Mouse (Mus musculus) layer of hippocampus, adult 8-10 months (tissue): Measurements from ENCODE around the gene Grap. TPM values are rescaled to one million over a fixed set of nuclear protein-coding genes. Genes with fewer than 3 reads are reported as not detected.
A peak's percentile ranks its signal among the peaks of the same experiment; 100 is the strongest.
"Not testable (repeated sequence)": the region's sequence is repeated elsewhere in the genome, so short reads cannot be mapped to it uniquely, and the experiment has no call there.

Source experiments
- DNase-seq, 2 experiments: peaks; one replicate each; pipeline ENCODE4 v3.0.0; 2022; ENCODE audit warnings: low spot score in 2 of 2
- total RNA-seq, 4 experiments: library from RNA; stranded (reverse); gene quantifications; 2 replicates each; pipeline ENCODE4 v1.2.4; 2022

Gene Grap
- 1 to 10 TPM; 4.3 to 6.3 (median 5.2) TPM for total RNA-seq

DNA sequence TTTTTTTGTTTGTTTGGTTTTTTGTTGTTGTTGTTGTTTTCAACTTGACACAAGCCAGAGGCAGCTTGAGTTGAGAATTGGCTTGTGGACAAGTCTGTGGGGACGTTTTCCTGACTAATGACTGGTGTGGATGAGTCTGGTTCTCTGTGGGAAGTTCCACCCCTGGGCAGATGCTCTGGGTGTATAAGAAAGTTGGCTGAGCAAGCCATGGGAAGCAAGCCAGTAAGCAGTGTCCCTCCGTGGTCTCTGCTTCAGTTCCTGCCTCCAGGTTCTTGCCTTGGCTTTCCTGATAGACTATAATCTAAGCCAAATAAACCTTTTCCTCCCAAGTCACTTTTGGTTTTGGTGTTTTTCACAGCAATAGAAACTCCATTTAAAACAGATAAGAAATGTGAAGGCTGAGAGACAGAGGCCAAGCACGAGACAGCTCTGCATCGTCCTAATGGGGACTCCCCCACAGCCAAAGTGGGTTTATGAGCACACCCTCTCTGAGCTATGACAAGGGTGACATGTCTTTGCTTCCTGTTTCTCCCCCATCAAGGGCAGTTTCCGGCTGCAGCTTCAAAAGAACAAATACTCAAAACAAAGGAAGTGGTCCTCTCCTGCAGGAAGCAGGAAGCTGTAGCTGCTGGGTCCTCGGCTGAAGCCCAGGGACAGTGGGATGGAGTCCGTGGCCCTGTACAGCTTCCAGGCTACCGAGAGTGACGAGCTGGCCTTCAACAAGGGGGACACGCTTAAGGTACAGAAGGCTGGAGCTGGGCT is at the start of gene Grap:
Gene Grap, plus strand, starts transcription at position 580 of the 762 bp plus-strand sequence.
- DNase-seq: no peak

DNA sequence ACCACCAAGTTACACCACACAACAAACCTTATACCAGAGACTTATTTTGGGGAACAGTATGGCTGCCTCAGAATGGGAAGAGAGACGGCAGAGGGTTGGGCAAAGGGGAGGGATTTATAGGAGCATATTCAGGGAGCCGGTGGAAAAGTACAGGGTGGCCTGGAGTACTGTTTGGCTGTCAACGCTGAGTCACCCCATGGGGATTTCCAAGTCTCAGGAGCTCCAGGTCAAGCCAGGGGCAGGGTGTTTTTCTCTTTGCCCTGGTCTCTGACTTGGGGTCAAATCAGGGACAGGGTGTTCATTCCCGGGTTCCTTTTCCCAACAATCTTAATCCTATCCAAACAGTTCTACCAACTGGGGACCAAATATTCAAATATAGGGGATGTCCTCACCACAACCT is 45.0 kb upstream of the Grap start:
- no peak for DNase-seq

DNA sequence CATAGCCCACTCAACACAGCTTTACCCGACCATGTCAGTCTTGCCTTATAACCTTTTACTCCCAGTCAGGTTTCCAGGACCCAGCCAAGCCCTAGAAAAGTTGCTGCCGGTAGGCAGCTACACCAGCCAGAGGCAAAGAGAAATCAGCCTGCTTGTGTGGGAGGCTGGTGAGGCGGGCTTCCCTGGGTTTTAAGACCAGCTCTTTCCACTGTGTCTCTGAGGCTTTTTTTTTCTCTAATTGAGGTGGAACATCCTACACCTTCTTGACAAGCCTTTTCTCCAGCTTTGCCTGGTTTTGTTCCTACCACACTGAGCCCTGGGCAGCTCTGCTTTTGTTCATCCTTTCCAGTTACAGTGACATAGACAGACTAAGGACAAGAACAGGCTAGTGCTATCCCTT is 41.9 kb upstream of the Grap start:
- DNase-seq: no peak

DNA sequence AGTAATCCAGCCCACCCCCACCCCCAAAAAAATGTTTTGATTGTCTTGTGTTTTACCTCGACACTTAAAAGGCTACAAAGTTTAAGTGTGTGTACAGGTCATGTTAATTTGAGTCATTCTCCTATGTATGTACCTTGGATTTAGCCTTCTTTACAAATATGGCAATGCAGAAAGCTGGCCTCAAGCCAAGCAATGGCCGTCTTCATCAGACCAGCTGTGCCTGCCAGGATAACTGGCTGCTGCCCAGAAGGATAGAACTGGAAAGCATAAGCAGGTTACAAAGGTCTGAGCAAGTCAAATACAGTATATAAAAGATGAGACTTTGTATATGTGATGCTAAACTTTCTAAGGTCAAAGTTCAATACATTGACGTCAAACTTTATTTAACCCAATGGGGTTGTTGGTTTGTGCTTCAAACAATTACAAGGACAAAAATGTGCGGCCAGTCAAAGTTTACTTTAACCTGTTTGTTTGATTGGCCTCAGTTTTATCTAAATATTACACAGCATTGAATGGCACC is 40.9 kb upstream of the Grap start:
- DNase-seq: no peak

DNA sequence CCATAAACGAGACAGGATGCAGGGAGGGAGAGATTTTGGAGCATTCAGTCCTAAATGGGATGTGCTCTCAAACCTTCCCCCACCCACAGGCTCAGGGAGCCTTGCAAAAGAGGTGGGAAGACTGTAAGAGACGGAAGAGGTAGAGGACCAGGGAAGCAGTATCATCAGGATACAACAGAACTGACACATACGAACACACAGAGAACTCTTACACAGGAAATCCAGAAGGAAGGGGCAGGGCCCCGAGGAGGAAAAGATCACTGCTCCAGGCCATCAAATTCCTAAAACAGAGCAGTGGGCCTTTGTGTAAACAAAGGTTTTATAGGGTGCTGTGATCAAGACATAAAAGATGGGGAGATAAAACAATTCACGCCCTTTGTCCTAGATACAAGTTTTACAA is 38.7 kb upstream of the Grap start:
- DNase-seq: no peak

DNA sequence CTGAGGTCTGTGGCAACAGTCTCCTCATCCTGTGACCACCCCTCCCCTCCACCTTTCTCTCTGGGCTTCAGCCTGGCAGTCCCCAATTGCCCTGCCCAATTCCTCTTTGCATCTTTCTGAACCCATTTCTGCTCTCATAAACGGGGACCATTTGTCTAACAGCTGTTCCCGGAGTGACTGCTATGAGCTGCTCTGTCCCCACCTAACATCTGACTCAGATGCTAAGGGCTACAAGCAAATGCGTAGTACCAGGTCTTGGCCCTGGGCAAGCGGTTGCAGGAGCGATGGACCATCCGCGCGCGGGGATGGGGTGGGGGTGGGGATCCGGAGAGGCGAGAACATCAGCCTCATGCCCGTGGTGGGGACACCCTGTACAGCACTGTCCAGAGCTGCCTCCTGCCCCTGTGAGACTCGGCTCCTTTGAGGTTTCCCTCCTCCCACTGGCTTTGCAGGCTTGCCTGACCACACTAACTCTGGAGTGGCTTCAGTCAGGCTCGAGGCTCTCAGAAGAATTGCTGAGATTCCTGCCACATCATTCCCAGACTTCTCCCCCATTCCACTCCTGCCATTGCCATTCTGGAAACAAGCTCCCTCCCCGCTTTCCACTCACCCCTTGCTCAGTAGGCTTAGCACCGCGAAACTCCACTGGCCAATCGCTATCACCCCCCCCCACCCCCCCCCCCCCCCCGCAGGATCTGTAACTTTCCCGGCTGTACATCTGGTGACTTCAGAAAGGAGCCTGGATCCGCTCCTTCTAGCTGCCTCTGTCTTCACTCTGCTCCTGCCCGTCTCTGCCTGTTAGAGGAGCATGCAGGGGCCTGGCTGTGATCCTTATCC is 37.2 kb upstream of the Grap start:
- no peak for DNase-seq

DNA sequence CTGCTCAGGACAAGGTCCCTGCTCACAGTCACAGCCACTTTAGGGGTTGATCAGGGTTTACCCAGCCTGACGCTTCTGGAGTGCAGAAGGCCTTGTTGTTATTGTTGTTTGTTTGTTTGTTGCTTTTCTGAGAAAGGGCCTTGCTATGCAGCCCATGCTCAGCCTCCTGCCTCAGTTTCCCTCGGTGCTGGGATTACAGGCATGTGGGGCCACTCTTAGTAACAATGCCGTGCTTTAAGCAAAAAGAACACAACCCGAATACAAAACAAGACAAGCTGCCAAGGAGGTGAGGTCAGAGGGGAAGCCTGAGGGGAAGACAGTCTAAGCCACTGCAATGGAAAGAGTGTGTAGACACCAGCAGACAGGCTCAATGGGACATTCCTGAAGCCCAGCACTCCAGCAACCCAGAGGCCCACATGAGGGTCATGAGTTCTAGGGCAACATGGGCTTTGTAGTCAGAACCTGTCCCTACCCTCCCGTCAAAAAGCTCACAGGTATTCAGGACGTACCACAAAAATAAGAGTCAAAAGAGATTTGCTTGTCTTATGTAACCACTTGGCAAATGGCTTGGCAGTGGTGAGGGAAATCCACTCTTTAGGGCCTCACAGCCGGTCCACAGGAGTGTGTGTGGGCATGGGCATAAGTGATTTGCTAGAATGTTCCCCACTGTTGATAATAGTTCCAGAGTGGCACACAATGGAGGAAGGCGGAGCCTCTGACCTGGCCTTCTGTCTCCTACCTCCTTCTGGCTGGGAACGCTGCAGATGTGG is 36.4 kb upstream of the Grap start:
- no peak for DNase-seq

DNA sequence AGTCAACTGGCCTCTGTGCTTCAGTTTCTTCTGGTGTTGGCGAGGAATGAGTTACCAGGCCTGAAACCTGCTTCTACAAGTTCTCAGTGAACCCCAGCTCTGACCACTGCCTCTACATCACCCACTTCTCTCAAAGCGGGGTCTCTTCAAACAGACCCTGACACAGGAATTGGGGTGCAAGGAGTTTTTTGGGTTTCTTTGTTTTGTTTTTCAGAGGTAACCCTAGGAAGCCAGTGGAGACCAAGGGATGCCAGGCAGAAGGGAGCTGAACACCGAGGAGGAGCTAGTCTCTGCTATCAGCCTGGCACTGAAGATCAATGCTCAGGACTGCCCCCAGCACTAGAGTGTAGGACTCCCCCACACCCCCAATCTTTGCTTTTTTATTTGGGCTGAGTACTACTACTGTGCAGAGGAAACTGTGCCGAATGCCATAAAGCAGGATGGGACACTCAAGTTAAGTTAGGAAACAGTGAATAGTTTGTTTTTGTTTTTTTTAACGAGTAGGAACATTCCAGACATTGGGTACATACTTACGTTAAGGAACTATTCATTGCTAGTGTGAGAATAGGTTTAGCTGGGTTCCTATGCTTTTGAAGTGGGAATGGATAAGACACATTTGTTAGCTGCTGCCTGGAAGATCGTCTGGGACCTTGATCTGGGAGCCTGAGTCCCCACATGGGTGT is 35.6 kb upstream of the Grap start:
- DNase-seq: no peak

DNA sequence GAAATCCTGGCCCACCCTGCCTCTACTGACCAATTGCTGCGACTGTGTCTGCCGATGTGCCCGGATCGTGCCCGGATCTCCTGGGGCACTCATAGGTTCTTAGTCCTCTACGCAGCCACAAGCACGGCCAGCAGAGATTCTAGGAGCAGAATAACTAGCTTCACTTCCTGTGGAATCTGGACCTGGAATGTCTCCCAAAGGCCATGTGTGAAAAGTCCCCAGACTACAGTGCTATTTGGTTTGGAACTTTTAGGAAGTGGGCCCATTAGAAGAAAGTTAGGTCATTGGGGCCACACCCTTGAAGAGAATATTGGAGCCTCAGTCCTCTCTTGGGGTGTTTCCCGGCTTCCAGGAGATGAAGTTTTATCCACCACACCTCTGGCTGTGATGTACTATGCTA is 34.9 kb upstream of the Grap start:
- DNase-seq: no peak

DNA sequence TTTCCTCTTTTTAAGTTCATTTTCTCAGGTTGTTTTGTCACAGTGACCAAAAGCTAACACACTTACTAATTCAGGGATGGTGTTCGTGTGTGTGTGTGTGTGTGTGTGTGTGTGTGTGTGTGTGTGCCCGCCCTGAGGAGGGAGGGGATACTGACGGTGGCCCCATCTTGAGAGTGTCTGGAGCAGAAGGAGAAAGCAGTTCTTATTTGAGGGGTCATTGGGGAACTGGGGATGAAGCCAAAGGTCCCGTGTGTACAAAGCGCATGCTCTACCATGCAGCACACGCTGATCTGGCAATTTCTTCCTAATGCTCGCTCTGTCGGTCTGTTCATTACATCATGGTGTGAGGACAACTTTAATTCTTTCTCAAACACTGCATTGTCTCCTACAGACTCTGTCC is 34.5 kb upstream of the Grap start:
- no peak for DNase-seq

DNA sequence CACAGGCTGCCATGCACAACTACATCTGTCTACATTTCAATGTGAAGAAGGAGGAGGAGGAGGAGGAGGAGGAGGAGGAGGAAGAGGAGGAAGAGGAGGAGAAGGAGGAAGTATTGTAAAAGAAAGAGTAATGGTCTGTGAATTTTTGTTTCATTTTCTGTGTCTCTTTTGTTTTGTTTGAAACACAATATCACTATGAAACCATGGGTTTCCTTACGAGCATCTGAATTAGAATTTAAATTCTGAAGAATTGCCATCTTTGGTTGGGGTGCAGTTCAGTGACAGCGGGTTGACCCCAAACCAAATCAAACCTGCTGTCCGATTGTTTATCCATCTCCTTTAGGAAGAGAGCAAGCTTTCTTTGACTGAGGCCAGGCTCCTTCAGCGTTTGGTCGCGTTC is 33.7 kb upstream of the Grap start:
- DNase-seq: no peak

DNA sequence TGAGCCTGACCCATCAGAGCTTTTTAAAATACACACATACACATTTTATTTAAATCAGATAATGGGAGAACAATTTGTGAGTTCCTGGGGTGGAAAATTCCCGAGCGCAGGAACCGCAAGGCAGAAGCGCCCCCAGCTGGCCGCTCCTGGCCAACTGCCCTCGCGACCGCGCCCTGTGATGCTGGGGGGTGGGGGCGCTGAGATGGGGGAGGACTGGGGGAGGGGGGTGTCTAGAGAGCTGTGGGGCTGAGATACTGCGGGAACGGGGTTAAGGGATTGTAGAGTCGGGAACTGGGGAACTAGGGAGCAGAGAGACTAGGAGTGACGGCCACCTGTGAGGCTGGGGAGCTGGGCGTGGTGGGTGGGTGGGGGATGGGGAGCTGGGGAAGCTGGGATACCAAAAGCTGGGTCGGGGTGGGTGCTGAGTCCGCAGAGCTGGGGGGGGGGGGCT is 33.2 kb upstream of the Grap start:
- peak; percentile 33 to 61 for DNase-seq

DNA sequence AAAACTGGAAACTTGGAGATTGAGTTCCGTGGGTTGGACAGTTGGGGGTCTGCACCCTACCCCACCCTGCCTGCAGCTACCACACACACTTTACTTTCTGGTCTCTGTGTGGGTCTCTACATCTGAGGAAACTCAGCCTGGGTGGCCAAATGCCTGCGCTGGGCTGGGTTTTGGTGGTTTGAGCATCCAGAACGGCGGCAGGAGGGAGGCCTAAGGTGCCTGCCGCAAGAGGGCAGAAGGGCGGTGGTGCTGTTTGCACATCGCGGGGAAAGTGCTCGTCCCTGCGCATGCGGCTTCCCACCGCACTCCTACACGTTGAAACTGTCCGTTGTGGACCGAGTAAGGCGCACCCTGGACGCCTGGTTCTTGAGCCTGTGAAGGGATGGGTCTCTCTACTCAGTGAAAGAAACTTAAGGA is 32.8 kb upstream of the Grap start:
- peak; percentile 68 to 83 for DNase-seq

DNA sequence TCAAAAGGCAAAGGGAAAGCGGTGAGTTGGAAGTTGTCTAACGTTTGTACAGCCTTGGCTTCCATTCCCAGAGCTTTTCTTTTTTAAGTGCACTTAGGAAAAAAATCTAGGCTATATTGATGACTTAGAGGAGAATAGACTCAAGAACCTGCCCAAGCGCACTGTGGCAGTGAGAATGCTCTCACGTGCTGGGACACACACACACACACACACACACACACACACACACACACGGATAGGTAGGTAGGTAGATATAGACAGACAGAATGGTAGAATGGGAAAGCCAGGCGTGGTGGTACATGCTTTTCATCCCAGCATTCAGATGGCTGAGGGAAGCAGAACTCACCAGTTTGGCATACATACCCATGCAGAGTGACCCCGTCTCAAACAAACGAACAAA is 32.3 kb upstream of the Grap start:
- no peak for DNase-seq

DNA sequence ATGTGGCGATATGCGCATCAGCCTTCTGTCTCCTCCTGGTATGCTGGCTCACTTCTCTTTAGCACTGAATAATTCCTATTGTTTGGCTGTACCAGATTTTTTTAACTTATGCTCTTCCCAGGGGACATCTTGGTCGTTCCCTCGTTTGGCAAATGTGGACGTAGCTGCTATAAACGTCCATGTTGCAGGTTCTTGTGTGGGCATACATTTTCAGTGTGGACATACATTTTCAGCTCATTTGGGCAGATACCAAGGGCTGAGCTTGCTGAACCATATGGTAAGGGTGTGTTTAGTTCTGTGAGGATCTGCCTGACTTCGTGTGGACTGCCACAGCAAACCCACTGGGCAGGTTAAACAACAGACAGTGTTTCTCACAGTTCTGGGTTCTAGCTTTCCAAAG is 27.9 kb upstream of the Grap start:
- no peak for DNase-seq

DNA sequence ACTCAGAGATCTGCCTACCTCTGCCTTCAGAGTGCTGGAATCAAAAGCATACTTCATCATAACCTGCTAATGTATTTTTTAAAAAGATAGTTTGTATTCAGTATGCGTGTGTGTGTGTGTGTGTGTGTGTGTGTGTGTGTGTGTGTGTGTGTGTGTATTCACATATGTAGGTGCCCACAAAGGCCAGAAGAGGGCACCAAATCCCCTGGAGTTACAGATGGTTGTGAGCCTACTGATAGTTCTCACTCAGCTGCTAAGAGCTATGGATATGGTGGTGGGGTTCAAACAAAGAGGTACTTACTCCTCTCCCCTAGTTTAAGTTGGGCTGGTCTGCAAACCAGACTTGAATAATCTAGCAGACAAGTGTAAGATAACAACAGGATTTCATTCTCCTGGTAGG is 26.6 kb upstream of the Grap start:
- DNase-seq: no peak

DNA sequence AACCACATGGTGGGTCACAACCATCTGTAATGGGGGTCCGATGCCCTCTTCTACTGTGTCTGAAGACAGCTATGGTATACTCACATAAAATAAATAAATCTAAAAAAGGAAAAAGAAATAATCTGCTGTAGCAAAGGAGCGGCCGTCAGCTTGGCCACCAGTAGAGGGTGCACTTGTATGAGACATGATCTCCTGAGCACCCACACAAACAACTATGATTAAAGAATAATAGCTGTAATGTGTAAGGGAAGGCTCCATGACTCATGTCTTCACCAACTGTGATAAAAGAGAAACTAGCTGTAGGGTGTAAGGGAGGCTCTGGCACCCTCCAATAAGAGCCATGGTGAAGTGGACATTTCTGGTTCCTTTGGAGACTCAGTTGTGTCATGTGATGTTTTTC is 23.4 kb upstream of the Grap start:
- DNase-seq: no peak

DNA sequence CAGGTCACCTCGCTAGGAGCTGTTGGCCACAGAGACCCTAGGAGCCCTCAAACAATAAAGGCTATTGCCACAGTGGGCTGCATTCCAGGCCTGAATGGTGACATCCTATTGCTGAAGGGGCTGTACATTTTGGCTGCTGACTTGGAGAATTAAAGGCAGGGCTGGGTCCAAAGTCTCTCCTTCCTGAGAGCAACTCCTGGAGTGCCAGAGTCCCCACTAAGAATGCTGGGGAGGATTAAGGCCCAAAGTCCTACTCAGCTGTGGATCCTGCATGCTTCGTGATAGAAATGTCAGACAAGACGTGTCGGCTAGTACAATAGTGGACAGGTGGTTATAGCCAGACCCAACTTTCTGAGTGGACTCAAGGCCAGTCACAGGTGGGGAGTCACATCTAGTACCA is 16.8 kb upstream of the Grap start:
- not testable (repeated sequence) for DNase-seq

DNA sequence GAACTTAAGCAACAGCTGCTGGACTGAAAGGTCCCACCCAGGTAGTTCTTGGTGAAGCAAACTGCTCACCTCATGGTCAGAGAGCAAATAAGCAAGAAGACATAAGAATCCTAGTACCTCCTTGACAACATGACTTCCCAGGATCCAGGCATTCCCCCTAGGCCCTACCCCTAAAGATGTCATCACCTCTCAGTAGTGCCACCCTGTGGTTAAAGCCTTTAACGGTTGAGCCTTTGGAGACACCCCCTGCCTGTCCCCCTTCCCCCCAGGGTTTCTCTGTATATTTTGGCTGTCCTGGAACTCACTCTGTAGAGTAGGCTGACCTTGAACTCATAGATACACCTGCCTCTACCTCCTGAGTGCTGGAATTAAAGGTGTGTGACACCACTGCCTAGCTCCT is 15.7 kb upstream of the Grap start:
- DNase-seq: no peak

DNA sequence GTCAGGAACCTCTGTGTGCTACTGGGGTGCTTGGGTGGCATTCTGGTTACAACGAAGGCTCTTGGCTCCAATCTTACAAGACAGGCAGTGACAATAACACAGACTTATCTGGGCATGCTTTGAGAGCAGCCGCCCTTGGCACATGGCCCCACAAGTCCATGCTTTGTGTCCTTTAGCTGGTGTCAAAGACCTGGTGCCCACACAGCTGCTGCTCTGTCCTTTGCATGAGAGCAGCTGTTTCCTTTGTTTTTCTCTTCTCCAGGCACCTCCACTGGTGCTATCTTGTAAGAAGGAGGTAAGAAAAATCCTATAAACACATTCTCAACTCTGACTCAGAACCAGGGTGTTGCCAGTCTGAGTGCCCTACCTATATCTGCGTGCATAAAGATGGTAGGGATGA is 15.2 kb upstream of the Grap start:
- DNase-seq: no peak
